Mouse (Mus musculus): ENCODE results near the gene Oser1.
A peak's percentile ranks its signal among the peaks of the same experiment; 100 is the strongest.

The Oser1 gene

GRCm38 (mm10) chr2:163404037-163404815, 20.3 kb downstream of the Oser1 start:
- no peak for DNase-seq (ENCODE audit: low read depth, low spot score)

- peak; percentile 60 for DNase-seq (ENCODE audit: low read depth, low spot score)
Observed at GRCm38 (mm10) chr2:163401221-163401620, 23.3 kb downstream of the Oser1 start.

DNA sequence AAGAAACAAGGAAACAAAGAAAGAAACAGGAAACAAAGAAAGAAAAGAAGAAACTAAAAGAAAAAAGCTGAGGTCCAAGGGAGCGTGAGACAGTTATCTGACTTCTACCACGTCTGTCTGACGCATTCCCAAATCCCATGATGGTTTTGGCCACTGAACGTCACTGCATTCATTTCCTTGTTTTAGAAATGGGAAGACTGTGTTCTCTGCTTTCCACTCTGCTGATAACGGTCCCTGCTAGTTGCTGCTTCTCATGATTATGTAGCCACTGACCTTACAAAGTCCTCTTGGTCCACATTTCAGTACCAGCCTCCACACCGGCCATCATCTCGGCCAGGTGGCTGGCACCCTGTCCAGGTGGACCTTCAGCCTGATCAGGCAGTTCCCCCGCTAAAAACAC, 25.3 kb downstream of the Oser1 start:
- no peak for DNase-seq (ENCODE audit: low read depth, low spot score)

DNA sequence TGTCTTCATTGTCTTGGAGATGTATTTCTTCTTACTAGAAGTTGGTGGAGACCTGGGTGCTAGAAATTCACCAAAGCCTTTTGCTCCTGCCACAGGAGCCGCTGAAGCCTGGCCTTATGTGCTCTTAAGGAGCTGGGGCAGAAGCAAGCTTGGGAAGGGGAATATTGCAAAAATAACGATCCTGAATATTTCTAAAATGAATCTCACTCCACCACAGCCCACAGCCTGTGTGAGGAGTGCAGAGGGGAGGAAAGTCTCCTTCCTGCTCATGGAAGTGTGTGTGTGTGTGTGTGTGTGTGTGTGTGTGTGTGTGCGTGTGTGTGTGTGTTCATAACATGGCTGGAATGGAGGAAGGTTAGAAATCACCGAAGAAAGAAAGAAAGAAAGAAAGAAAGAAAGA, 25.7 kb downstream of the Oser1 start:
- no peak for DNase-seq (ENCODE audit: low read depth, low spot score)

GRCm38 (mm10) chr2:163397905-163398304, 26.6 kb downstream of the Oser1 start, which contains the start of gene Jph2:
TSS of gene Jph2 (minus strand) at chr2:163397993.
- DNase-seq (ENCODE audit: low read depth, low spot score), result no peak

DNA sequence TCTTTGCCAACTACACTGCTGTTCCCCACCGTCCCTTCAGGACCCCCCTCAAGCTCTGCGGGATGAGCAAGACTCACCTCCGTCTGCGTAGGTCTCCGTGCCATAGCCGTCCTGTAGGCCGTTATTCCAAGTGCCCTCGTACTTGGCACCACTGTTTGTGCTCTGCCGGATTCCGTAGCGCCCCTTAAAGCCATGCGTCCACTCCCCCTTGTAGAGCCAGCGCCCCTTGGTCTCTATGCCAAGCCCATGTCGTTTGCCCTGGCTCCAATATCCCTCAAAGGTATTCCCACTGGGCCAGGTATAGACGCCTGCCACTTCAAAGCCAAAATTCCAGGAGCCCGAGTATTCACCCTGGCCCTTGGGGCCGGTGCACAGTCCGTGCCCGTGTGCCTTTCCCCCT, 27.4 kb downstream of the Oser1 start:
- DNase-seq (ENCODE audit: low read depth, low spot score), result no peak

- no peak for DNase-seq (ENCODE audit: low read depth, low spot score)
Observed at GRCm38 (mm10) chr2:163394977-163395376, 29.5 kb downstream of the Oser1 start.

DNA sequence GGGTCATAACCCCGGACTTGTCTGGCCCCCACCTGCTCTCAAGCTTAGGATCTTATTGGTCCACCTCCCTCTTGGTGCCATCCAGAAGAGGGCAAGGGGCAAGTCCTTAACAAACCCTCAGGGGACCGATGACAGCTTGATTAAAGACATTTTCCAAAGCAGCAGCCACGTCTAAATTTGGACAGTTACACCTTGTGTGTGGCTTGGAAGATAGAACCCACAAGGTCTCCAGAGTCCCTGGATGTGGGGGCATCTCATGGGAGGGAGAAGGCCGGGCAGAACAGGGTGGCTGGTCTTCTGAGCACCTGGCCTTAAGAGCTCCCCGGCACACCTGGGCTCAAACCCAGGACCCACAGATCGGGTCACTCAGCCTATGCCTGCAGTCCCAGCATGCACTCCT, 30.5 kb downstream of the Oser1 start:
- DNase-seq (ENCODE audit: low read depth, low spot score), result no peak

GRCm38 (mm10) chr2:163393241-163393640, 31.3 kb downstream of the Oser1 start:
- DNase-seq (ENCODE audit: low read depth, low spot score), result no peak

DNA sequence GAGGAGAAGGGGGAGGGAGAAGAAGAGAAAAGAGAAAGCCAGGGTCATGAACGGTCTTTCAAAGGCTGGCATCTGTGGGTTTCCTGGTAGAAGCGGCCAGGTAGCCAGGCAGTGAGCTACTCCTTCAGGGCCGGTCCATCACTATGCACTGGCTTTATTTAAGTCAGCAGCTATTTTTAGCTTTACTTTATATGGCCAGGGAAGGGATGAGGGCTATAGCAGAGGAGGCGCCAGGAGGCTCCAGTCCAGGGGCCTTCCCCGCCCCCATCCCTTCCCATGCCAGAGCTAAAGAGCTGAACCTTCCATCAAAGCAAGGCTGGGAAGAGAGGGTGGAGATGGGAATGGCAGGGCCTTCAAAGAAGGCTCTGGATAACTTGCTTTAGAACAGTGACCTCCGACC, 32.1 kb downstream of the Oser1 start:
- no peak for DNase-seq (ENCODE audit: low read depth, low spot score)

DNA sequence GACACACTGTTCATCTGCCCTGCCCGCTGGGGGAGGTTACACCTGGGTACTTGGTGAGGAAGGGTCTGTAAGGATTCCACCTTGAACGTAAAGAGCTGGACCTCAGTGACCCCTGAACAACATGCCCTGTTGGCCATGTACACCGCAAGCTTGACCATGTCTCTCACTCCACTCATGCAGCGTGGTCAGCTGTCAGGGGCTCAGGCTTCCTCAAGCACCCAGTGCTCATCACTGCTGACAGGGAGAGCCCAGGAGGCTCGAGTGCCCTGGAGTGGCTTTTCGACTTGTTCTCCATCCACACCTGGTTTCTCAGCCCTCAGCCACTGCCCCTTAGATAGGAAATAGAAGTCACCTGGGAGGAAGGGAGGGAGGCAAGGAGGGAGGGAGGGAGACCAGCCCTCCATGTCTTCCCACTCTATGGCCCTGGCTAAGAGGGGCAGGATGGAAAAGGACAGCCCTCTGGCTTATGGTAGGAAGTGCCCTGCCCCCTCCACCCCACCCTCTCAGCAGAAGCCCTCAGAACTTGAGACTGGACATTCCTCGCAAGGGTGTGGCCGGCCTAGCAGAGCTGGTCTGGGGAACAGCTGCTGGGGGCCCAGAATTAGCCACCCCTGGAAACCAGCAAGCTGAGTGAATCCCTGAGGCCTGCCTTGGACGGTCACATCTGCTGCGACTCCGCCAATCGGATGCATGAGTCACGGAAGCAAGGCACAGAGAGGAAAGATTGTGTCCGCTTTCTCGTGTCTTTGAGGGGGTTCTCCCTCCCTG, 37.9 kb downstream of the Oser1 start:
- no peak for DNase-seq (ENCODE audit: low read depth, low spot score)

- no peak for DNase-seq (ENCODE audit: low read depth, low spot score)
Observed at GRCm38 (mm10) chr2:163385126-163385525, 39.4 kb downstream of the Oser1 start.

GRCm38 (mm10) chr2:163381246-163381645, 43.3 kb downstream of the Oser1 start:
- DNase-seq (ENCODE audit: low read depth, low spot score), result no peak

- no peak for DNase-seq (ENCODE audit: low read depth, low spot score)
Observed at GRCm38 (mm10) chr2:163379366-163379765, 45.1 kb downstream of the Oser1 start.

DNA sequence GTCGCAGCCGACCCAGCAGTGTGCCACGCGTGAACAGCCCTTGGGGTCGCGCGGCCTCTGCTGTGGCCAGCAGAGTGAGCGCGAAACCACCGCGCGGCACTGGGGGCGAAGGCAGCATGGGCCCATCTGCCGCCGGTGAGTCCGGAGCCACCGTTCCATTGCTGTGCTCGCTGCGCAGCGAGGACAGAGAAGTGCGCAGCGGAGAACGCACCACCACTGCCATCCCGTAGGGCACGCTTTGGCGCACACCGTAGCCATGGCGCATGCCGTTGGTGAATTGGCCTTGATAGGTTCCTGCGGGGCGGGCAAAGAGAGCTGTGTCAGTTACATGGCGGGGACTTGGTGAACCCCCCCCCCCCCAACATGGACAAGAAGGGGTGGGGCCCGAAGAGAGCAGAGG, 48.4 kb downstream of the Oser1 start:
- no peak for DNase-seq (ENCODE audit: low read depth, low spot score)

DNA sequence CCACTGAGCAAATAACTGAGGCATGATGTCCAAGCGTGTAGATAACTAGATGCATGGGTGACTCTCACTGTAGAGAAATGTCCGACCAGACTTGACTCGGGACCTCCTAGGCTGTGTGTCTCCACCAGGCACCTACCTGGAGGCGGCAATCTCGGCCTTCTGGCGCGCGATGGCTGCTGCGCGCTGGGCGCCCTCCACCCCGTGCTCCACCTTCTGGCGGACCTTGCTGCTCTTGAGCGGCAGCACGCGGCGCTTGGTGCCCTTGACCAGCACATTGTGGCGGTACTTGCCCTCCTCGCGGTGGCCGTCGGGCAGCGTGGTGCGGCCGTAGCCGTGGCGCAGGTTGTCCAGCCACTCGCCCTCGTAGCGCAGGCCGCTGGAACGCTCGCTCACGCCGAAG, 49.0 kb downstream of the Oser1 start:
- DNase-seq (ENCODE audit: low read depth, low spot score), result no peak

DNA sequence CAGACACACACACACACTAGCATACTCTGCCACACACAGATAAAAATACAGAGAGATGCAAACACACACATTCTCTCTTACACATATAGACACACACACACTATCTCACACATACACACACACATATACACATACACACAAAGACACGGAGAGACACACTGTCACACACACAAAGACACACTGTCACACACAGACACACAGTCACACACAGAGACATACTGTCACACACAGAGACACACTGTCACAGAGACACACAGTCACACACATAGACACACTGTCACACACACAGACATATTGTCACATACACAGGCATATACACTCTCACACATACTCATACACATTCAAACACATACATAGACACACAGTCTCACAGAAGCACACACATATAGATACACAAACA, 51.9 kb downstream of the Oser1 start:
- DNase-seq (ENCODE audit: low read depth, low spot score), result no peak

- DNase-seq (ENCODE audit: low read depth, low spot score), result no peak
Observed at GRCm38 (mm10) chr2:163370175-163370574, 54.3 kb downstream of the Oser1 start.

DNA sequence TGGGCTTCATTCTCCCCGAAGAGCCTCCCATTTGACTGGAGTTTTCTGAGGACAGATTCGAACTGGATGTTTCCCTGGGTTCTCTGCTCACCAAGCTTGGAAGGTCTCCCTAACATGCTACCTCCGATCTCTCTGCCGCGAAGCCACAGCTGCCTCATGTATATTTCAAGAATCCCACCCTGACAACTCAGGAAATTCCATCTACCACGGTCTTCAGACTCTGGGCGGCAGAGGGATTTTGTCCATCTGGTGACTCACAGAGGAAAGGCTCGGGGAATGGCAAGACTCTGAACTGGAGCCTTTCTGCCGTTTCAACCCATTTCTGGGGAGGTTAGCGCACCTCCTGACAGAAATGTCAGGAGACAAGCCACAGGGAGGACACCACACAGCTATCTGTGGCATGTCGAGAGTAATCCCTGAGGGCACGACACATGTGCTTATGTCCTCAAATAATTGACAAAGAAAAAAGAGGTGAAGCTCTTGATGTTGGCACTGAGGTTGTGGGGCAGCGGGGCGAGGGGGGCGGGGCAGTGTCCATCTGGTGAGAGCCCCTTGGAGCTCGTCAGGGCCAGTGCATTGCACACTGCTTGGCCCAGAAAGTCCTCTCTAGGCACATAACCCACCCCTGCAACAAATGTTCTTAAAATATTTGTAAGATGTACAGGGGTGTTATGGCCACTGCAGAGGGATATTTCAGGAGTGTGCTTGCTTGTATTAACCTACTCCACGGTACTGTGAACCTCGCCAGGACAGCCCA, 59.5 kb downstream of the Oser1 start:
- no peak for DNase-seq (ENCODE audit: low read depth, low spot score)

GRCm38 (mm10) chr2:163362940-163363921, 61.3 kb downstream of the Oser1 start:
- no peak for DNase-seq (ENCODE audit: low read depth, low spot score)

Data from telencephalon, adult 2 months (tissue).